Mouse (Mus musculus) layer of hippocampus, adult 9-10 months (tissue): ENCODE measurements at regions not wholly inside any gene's neighbourhood (a gene's known extent, or its start where the extent isn't known, plus 50 kb on each side); places are given as distances from the start of the nearest gene placed in this dataset.
"Not testable (repeated sequence)": the region's sequence is repeated elsewhere in the genome, so short reads cannot be mapped to it uniquely, and the experiment has no call there.

Source experiments
- DNase-seq: peaks from one replicate; pipeline ENCODE4 v3.0.0; 2022; ENCODE audit warnings: low spot score

DNA sequence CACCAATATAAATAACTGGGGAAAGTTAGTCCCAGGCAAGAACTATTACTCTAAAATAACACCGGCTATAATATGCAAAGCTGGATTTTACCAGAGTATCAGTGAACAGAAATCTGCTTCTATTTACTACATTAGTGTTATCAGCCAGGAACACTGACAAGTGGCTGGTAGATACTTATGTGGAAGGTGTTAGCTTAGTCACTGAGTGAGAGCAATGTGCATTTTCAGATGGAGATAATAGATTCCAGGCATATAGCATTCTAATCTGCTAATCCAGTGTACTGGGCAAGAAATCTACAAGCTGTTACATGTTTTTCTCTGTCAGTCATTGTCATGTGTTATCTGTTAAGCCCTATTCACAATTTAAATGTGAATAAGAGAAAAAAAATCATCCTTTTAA is 1054.6 kb upstream of the Rag2 start:
- not testable (repeated sequence) for DNase-seq

DNA sequence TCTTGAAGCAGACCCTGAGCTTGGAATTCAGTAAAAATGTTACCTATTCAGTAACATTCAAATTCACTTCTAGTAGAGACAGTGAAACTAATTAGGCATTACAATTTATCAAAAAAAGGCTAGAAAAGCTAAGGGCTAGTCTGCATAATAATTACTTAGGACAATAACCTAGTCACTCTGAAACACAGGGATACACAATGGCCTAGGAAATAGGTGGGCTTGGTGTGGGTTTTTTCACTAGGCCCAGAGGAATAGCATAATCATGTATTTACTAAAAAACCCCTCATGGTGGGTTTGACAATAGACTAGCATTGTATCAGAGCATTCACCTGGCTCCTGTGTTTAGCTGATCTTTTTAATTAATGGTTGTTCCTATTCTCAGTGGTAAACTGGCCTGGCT is 1033.9 kb upstream of the Rag2 start:
- DNase-seq = not testable (repeated sequence)

DNA sequence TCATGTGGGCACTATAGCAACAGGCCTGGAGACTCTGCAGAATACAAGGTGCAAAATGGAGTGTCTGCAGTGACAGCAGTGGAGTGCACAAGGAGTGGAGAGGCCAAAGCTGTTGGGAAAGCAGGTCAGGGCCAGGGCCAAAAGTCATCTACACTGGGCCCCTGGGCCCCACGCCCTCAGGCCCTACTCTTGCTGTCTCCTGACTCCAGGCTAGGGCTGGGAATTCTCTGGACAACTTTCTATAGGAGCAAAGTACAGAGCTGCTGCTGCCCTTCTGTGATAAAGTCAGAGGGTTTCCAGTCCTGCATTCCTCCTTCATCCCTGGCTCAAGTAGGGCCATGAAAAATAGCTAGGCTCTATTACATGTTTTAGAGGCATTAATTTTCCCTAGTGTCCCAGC is 998.3 kb upstream of the Rag2 start:
- not testable (repeated sequence) for DNase-seq

DNA sequence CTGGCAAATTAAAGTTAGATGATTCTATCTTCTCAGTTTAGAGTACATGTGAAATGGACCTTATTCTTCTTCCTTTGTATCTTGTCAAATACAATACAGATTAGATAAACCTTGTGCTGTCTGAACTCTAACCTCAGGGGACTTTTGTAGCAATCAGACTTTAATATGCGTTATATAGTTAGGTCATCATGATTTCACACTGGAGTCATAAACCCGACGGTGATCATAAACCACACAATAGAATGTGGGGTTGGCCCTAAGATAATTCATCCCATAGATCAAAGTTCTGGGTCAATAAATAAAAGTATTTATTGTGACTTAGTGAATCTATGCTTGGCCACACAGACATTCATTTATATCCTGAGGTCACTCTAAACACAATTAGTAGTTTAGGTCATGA is 971.8 kb upstream of the Rag2 start:
- not testable (repeated sequence) for DNase-seq

DNA sequence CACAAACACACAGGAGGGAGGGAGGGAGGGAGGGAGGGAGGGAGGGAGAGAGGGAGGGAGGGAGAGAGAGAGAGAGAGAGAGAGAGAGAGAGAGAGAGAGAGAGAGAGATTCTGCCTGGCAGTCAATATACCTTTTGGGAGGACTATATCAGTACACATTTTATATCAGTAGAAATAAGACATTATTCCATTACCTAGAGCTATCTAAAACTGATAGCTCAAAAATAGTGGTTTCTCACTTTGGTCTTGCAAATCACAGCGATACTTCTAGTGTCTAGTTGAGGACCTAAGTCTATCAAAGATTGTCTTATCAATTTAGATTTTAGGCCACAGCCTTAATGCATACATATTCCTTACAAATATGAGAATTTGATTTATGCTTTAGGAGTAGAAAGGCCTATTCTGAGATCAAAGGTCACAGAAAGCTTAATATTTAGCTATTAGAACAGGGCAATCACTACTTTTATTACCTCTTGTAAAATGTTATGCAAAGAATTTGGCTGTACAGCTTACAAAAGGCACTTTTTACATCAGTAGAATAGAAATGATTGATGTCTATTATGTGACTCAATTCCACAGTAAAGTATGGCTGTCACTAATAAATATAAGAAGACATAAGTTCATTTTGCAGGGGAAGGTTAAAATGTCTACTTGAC is 953.0 kb upstream of the Rag2 start:
- not testable (repeated sequence) for DNase-seq

DNA sequence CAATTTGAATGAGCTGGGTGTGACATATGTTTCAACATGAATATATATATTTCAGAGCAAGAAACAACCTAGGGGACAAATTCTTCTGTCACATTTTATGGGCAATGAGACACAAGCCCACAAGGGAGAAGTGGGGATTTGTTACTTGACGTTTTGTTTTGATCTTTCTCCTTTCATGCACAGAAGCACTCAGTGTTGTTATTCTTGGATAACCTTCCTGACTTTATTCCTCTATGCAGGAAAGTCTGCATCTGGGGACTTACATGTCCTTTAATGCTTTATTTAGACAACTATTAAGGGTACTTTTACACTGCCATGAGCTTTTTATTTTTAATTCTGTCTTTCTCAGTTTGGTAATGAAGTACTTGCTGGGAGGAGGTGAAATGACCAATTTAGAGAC is 916.1 kb upstream of the Rag2 start:
- not testable (repeated sequence) for DNase-seq

DNA sequence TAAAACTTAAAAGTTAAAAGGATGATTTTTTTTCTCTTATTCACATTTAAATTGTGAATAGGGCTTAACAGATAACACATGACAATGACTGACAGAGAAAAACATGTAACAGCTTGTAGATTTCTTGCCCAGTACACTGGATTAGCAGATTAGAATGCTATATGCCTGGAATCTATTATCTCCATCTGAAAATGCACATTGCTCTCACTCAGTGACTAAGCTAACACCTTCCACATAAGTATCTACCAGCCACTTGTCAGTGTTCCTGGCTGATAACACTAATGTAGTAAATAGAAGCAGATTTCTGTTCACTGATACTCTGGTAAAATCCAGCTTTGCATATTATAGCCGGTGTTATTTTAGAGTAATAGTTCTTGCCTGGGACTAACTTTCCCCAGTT is 881.2 kb upstream of the Rag2 start:
- DNase-seq = not testable (repeated sequence)

DNA sequence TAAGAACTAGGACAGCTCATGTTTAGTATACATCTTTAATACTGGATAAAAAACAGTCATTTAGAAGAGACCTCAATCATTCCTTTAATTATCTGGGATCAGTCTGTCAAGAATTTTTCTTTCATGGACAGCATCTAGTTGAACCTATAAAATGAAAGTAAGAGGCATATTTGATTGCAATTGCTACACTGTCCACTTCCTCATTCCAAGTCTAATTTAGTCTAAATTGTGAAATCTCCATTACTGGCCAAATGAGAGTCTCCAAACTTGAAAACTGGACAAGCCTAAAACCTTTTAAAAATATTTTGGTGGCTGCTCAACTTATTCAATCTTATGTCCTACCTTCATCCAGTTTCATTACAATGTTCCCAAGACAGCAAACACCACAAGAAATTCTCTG is 869.5 kb upstream of the Rag2 start:
- not testable (repeated sequence) for DNase-seq

DNA sequence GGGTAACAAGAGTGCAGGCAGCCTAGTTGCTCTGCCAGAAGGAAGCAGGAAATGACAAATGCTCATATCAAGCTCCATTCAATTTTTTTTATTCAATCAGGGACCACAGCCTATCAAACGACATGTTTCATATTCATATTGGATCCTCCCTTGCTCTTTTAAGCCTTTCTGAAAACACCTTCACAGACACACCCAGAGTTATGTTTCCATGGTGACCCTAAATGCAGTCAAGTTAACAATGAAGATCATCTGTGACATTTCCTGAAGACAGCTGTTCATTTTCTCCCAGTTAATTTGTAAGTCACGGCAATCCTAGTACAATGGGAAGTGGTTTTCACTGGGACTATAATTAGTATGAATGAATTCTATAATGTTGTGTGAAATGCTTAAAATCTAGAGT is 839.1 kb upstream of the Rag2 start:
- no peak for DNase-seq

DNA sequence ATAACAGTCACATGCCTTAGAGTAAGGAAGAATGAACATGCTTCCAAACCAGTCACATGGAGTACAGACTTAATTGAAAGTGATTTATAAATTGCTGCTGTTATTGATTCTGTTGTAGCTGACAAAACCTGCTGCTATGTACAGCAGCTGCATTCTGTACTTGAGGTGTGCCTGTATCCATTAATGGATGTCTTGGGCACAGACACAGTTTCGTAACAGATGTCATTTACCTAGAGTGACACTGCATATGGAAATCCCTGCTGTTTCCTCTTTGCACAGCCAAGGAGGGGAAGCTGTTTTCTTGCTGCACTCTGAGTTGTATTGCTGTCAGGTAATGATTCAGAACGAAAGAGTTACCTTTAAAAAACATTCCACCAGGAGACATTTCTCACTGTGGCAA is 828.9 kb upstream of the Rag2 start:
- DNase-seq = peak; percentile 0

DNA sequence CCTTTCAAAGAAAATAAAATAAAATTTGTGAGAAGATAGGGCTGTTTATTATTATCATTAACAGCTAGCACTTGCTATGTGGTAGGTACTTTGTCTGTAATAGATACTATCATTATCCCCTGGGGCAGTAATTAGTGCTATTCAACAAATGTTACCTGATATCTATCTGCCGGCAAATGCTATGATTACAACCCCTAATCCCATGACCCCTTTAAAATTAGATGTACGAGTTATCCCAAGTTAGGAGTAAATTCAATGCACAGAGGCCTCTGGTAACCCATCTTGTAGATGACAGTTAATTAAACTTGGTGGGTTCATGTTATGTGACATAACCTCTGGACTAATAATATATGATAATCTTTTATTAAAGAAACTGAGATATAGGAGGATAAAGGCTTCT is 827.7 kb upstream of the Rag2 start:
- DNase-seq = no peak

DNA sequence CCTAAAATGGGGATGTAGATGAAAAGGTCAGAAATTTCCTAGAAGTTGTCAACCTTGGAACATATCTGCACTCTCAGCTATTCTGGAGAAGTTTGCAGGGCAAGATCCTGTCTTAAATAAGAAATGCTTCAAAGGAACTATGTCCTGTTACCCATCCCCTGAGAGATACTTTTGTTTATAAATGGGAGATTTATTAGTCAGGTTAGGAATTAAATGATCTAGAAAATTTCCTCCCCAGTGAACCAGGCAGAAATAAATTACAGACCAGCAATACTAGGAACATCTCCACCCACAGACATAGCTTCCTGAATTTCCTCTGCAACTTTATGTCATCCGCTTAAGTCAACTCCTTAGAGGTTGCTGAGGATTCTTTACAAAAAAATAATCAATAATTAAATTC is 827.0 kb upstream of the Rag2 start:
- DNase-seq = no peak

DNA sequence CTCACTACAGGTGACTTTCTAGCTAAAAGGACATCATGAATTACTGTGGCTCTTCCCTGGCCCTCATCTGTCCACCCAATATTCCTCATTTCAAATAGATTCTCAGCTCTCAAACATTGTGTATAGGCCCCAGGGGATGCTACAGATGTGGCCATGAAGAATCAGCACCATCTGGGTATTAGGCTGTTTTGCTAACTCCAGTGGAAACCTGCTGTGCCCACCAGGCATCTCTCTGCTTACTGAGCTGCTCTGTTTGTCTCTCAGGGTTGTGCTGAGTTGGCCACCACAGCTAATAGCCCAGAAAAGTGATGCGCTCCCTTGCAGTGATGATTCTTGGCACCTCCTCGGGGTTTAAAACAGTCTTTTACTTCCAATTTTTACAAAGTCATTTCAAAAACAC is 812.0 kb upstream of the Rag2 start:
- no peak for DNase-seq

DNA sequence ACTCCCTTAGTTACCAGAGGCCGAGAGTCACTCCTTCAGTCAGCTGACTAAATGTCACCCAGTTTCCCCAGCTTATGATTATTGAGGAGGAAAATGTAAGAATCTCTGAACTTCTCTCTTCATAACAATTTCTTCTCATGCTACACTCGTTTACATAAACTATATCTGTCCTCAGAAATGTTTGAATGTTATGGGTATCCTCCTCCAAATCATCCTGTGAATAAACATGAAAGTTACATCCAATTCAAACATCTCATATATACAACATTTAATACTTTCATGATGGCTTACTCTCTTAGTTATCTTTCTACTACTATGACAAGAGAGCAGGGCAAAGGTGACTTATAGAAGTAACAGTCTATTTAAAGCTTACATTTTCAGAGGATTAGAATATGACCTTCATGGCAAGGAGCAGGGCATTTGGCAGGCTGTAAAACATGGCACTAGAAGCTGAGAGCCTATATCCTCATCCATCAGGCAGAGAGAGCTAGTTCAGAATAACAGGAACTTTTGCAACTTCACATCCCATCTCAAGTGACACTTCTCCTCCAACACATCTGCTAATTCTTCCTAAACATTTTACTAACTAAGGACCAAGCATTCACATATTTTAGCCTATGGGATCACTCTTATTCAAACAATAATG is 809.8 kb upstream of the Rag2 start:
- no peak for DNase-seq

DNA sequence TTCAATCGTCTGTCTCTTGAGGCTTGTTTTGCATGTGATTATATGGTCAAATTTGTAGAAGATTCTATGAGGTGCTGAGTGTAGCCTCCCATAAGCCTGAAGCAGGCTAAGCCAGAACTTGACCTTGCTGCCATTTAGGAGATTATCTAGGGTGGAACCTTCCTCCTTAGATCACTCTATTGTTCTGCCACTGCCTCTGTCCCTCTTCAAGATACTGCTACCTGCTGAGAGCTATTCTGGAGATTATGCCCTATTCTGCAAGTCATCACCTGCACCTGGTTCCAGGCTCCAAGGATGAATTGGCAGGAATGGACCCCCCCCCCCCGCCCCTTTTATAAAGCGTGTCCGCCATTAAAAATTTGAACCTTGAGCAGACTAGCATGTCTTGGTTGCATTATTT is 790.5 kb upstream of the Rag2 start:
- DNase-seq = no peak

DNA sequence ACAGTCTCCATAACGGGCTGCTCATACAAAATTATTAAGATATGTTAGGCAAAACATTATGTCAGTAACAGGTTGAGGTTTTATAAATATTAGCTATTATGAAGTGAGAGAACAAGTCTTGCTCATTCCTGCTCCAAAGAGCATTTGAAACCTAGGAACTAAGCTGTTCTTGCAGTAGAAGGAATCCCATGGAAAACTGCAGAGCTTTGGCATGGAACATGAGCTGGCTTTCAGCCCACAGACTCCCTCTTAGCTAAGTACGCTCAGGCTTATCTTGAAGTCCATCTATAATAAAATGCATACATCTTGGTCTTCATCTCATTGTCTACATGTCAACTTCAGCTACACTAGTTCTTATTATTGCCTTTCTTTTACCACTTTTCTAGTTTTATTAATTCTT is 766.7 kb upstream of the Rag2 start:
- no peak for DNase-seq

DNA sequence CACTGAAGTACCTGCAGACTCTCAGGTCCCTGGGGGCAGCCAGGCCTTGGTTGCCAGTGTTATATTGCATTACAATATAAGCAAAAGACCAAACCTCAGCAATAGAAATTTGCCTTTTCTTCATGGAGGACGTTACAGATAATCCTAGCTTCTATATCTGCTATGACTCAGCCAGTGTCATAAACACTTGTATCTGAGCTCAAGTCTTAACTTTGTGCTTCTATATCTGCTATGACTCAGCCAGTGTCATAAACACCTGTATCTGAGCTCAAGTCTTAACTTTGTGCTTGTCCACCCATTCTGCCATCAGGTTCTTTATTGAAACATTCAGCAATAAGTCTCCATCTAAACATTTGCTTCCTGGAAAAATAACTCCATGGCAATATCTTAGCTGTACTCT is 759.0 kb upstream of the Rag2 start:
- DNase-seq = no peak
